Comparison of ENCODE assay signal across 21 mouse cellular contexts in genomic region chr7:127073221-127073620, GRCm38 (mm10). TPM values are rescaled to one million over a fixed set of nuclear protein-coding genes. Genes with fewer than 3 reads are reported as not detected.
DNase-seq lines count a peak whose midpoint lies in the region; ATAC-seq lines count a peak whose summit lies in the region.
"Had no signal": no experiment of that assay in that cellular context is flagged by ENCODE, and none has a peak within 500 bp of the region (broad histone marks: within the 10 kb centered on the region; RNA-seq: fewer than 3 reads in every experiment).

No protein-coding gene starts in this region.

- H3K9ac ChIP-seq in kidney, embryonic 15.5 days, result no peak overlapping the region
- H3K9ac ChIP-seq: embryonic facial prominence, embryonic 12.5 days; forebrain, embryonic 15.5 days; hindbrain, embryonic 15.5 days had no signal

- H3K9me3 ChIP-seq in kidney, embryonic 15.5 days (replicated peaks), result no peaks in the 10 kb centered on the region
- H3K9me3 ChIP-seq: embryonic facial prominence, embryonic 12.5 days; forebrain, embryonic 15.5 days; hindbrain, embryonic 15.5 days had no signal

- no peak overlapping the region for H3K27ac ChIP-seq in kidney, embryonic 15.5 days
- H3K27ac ChIP-seq: embryonic facial prominence, embryonic 12.5 days; forebrain, embryonic 15.5 days; hindbrain, embryonic 15.5 days had no signal

- peak; percentile 13 to 14 for DNase-seq in cerebellum, postnatal 10 days
- no peak for DNase-seq in cerebellum, adult 11-12 months
- peak; percentile 32 for DNase-seq in kidney, postnatal 10 days
- DNase-seq in ovary, adult 18-20 months (ENCODE audit: low spot score), result peak; percentile 28
- no peak for DNase-seq in ovary, postnatal 10 days (ENCODE audit: low spot score)
- peak; percentile 62 to 70 for DNase-seq in adrenal gland, postnatal 36 days
- DNase-seq in thymus, postnatal 4 days, result no peak
- DNase-seq: cerebellum, adult 2 months; cerebellum, postnatal 14 days; gastrocnemius, postnatal 10 days; kidney, adult 2 months had no signal

- WGBS in kidney, embryonic 15.5 days, result 69% methylated on average over 4 of the region's 4 CpGs

- H3K4me1 ChIP-seq in kidney, embryonic 15.5 days, result peaks cover 13% of the 10 kb centered on the region
- H3K4me1 ChIP-seq: embryonic facial prominence, embryonic 12.5 days; forebrain, embryonic 15.5 days; hindbrain, embryonic 15.5 days had no signal

- H3K4me2 ChIP-seq in kidney, embryonic 15.5 days, result no peak overlapping the region
- H3K4me2 ChIP-seq: embryonic facial prominence, embryonic 12.5 days; forebrain, embryonic 15.5 days; hindbrain, embryonic 15.5 days had no signal

- H3K4me3 ChIP-seq in kidney, embryonic 15.5 days (replicated peaks), result no peak overlapping the region
- H3K4me3 ChIP-seq: embryonic facial prominence, embryonic 12.5 days; forebrain, embryonic 15.5 days; hindbrain, embryonic 15.5 days had no signal

- ATAC-seq in kidney, embryonic 15.5 days (replicated peaks; ENCODE audit: low FRiP score), result no peak
- ATAC-seq: forebrain, embryonic 15.5 days; intestine, embryonic 16.5 days had no signal

- H3K36me3 ChIP-seq in kidney, embryonic 15.5 days, result no peaks in the 10 kb centered on the region
- H3K36me3 ChIP-seq: embryonic facial prominence, embryonic 12.5 days; forebrain, embryonic 15.5 days; hindbrain, embryonic 15.5 days had no signal

- H3K27me3 ChIP-seq in kidney, embryonic 15.5 days, result no peaks in the 10 kb centered on the region
- H3K27me3 ChIP-seq: CH12.LX; embryonic facial prominence, embryonic 12.5 days; forebrain, embryonic 15.5 days; hindbrain, embryonic 15.5 days had no signal

RNA-seq across cellular contexts. Expression of gene Zg16, which starts 13.9 kb away (rescaled TPM):
- polyA plus RNA-seq in kidney, embryonic 15.5 days (2015; fragmentation: Nextera tagmentation; extraction: Ambion mirVana), result not detected in 2 replicates
- total RNA-seq in adrenal gland, postnatal 36 days (2021), result not detected
- total RNA-seq: CH12.LX; gastrocnemius, postnatal 10 days; heart, postnatal 25 days had no signal
- polyA plus RNA-seq: embryonic facial prominence, embryonic 12.5 days; forebrain, embryonic 11.5 days; forebrain, embryonic 15.5 days; heart, embryonic 14.5 days; hindbrain, embryonic 11.5 days; hindbrain, embryonic 15.5 days; kidney, adult 2 months had no signal

RNA-seq across cellular contexts. Expression of gene AI467606, which starts 17.9 kb away (rescaled TPM):
- 3.3 and 3.8 TPM in 2 replicates for polyA plus RNA-seq in kidney, embryonic 15.5 days (2015; fragmentation: Nextera tagmentation; extraction: Ambion mirVana)
- total RNA-seq in adrenal gland, postnatal 36 days (2021), result 1 to 10 TPM in 1 of 2 experiments, under 1 TPM in 1; 0.89 to 1.1 TPM

RNA-seq across cellular contexts. Expression of gene Kif22, which starts 30.9 kb away (rescaled TPM):
- 136 and 141 TPM in 2 replicates for polyA plus RNA-seq in kidney, embryonic 15.5 days (2015; fragmentation: Nextera tagmentation; extraction: Ambion mirVana)
- total RNA-seq in adrenal gland, postnatal 36 days (2021), result 1 to 10 TPM; 5.7 to 6.8 TPM

RNA-seq across cellular contexts. Expression of gene Maz, which starts 46.4 kb away (rescaled TPM):
- polyA plus RNA-seq in kidney, embryonic 15.5 days (2015; fragmentation: Nextera tagmentation; extraction: Ambion mirVana), result 64.4 and 65.8 TPM in 2 replicates
- 100 to 1,000 TPM; 120 to 126 TPM for total RNA-seq in adrenal gland, postnatal 36 days (2021)

RNA-seq across cellular contexts. Expression of gene Qprt, which starts 48.8 kb away (rescaled TPM):
- polyA plus RNA-seq in kidney, embryonic 15.5 days (2015; fragmentation: Nextera tagmentation; extraction: Ambion mirVana), result 16.7 and 19.0 TPM in 2 replicates
- total RNA-seq in adrenal gland, postnatal 36 days (2021), result under 1 TPM; 0.26 to 0.40 TPM
- total RNA-seq: heart, postnatal 25 days had no signal

Comparison
In these comparisons a context has a peak if more than half of its experiments do, and no peak if none do; other contexts are left out.
1. DNase-seq: peak in cerebellum, postnatal 10 days (2 of 2), kidney, postnatal 10 days (single experiment), ovary, adult 18-20 months (single experiment) and adrenal gland, postnatal 36 days (2 of 2); none in cerebellum, adult 11-12 months (single experiment), ovary, postnatal 10 days (single experiment) and thymus, postnatal 4 days (single experiment).